Mouse (Mus musculus) midbrain, embryonic 14.5 days (tissue): ENCODE data around the gene Nxph2. TPM values are rescaled to one million over a fixed set of nuclear protein-coding genes. Genes with fewer than 3 reads are reported as not detected.
A peak's percentile ranks its signal among the peaks of the same experiment; 100 is the strongest.
"Not testable (repeated sequence)": the region's sequence is repeated elsewhere in the genome, so short reads cannot be mapped to it uniquely, and the experiment has no call there.

Experiments used
- ATAC-seq: fragments of 200-750 bp; cut with Nextera tagmentation; 2 replicates; pipeline ENCODE4 v1.8.0; 2017; ENCODE audit warnings: moderate number of reproducible peaks, moderate library complexity; ENCODE audit not compliant: low FRiP score, low TSS enrichment
- DNase-seq: peaks from one replicate; pipeline ENCODE4 v3.0.0-alpha.2; 2015
- H3K27ac ChIP-seq: fragments of 300-500 bp; sonication (generic); replicated peaks from 2 replicates; pipeline ENCODE4 v1.5.1; 2014; ENCODE audit warnings: mild to moderate bottlenecking, low read depth, low read length, moderate library complexity
- H3K27me3 ChIP-seq: fragments of 300-500 bp; sonication (generic); 2 replicates; pipeline ENCODE4 v1.6.1; 2014; ENCODE audit warnings: low read length, control low read depth, mixed read lengths; ENCODE audit not compliant: control insufficient read depth, insufficient read depth
- H3K36me3 ChIP-seq: fragments of 300-500 bp; sonication (generic); 2 replicates; pipeline ENCODE4 v1.6.1; 2014; ENCODE audit warnings: low read length, control low read depth; ENCODE audit not compliant: control insufficient read depth, insufficient read depth
- H3K4me1 ChIP-seq: fragments of 300-500 bp; sonication (generic); 2 replicates; pipeline ENCODE4 v1.6.1; 2014; ENCODE audit warnings: mild to moderate bottlenecking, antibody characterized with exemption, low read length, control low read depth; ENCODE audit not compliant: control insufficient read depth, insufficient read depth
- H3K4me2 ChIP-seq: fragments of 300-500 bp; sonication (generic); 2 replicates; pipeline ENCODE4 v1.6.1; 2014; ENCODE audit warnings: mild to moderate bottlenecking, low read length, moderate library complexity
- H3K4me3 ChIP-seq: fragments of 300-500 bp; sonication (generic); replicated peaks from 2 replicates; pipeline ENCODE4 v1.5.1; 2014; ENCODE audit warnings: low read depth, low read length
- H3K9ac ChIP-seq: fragments of 300-500 bp; sonication (generic); replicated peaks from 2 replicates; pipeline ENCODE4 v1.6.1; 2014; ENCODE audit warnings: mild to moderate bottlenecking, low read length, moderate library complexity
- H3K9me3 ChIP-seq: fragments of 300-500 bp; sonication (generic); 2 replicates; pipeline ENCODE4 v1.6.1; 2016; ENCODE audit warnings: low read length, control low read depth, mixed read lengths; ENCODE audit not compliant: control insufficient read depth
- WGBS: fragments of 180-500 bp; shearing (Covaris S2); extraction: QIAGEN DNeasy Blood & Tissue Kit; methylation state at CpG from one replicate; pipeline ENCODE4 v1.1.7; 2014; 5-methylcytosine and 5-hydroxymethylcytosine counted together
- polyA plus RNA-seq: library from polyadenylated mRNA; unstranded; fragments of >200 nt; fragmentation: Nextera tagmentation; extraction: Ambion mirVana; gene quantifications from 2 replicates; pipeline ENCODE4 v1.2.1, GENCODE M21; 2014

Nxph2 gene
- 0.27 and 0.39 TPM in 2 replicates for polyA plus RNA-seq

DNA sequence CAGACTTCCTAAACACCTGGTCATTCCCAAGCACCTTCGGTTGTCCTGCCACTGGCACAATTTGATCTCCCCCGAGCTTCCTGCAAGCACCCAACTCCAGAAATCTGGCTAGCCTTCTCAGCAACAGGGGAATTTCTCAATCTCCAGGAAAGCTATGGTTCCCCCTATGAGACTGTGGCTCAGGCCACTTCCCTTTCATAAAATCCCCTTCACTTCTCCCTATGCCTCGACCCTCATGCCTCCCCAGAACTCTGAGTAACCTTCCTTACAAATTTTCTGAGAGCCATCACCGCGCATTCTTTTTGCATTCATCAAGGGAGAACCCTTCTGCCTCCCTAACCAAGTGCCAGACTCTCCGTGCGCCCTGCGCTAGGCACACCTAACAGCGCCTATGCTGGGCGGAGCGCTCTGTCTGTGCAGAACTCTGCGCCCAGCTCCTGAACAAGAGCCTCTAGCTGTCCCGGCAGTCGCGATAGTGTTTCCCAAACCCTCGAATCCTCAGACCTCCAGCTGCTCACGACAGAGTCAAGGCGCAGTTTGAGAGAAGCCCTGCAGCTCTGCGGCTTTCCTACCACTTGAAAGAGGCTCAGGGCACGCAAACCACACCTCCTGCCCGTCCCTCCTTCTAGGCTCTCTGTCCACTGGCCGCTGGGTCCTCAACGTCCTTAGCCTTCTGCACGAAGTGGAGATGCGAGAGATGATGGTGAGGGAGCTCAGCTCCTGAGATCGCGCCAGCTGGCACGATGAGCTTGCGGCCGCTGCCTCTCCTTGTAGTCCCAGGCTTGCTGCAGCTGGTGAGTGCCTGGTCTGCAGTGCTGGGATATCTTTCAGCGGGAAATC is at the start of gene Nxph2:
Nxph2 (plus strand) TSS at position 501 of the 840 bp plus-strand sequence.
- no peaks in the 10 kb centered on the region for H3K9me3 ChIP-seq
- H3K27me3 ChIP-seq = 0 out of 2 replicates have a peak, but pooled peaks cover 3% of the 10 kb centered on the region
- H3K4me3 ChIP-seq = peak within 1 kb of the TSS; percentile 39
- peak within 1 kb of the TSS; percentile 44 for H3K9ac ChIP-seq
- ATAC-seq (peak; percentile 69), DNase-seq (peak; percentile 58)
- WGBS = 3% methylated on average over 31 of the region's 31 CpGs
- H3K36me3 ChIP-seq = no peaks in the 10 kb centered on the region
- H3K27ac ChIP-seq = no peak within 1 kb of the TSS
- peak within 1 kb of the TSS; percentile 74 for H3K4me2 ChIP-seq
- no peaks in the 10 kb centered on the region for H3K4me1 ChIP-seq

DNA sequence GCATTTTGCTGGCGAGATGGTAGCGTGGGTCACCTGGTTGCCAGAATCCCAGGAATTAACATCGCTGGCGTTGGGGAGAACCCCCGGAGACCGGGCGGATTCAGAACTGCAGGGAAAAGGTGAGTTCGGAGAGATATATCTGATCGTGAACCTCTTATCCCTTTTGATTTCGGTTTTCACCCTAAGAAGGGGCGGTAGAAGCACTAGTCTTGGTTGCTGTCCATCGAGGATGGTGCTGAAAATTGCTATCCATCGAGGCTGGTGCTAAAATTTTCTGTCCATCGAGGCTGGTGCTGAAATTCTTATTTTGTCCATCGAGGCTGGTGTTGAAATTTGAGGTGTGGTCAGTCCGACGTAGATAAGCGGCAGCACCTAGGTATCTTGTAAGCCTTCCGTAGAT is 30.1 kb upstream of the Nxph2 start:
- WGBS = 60% methylated on average over 19 of the region's 19 CpGs
- not testable (repeated sequence) for H3K9me3 ChIP-seq, ATAC-seq, H3K36me3 ChIP-seq, H3K27me3 ChIP-seq, DNase-seq, H3K9ac ChIP-seq, H3K4me1 ChIP-seq, H3K27ac ChIP-seq, H3K4me3 ChIP-seq, H3K4me2 ChIP-seq

DNA sequence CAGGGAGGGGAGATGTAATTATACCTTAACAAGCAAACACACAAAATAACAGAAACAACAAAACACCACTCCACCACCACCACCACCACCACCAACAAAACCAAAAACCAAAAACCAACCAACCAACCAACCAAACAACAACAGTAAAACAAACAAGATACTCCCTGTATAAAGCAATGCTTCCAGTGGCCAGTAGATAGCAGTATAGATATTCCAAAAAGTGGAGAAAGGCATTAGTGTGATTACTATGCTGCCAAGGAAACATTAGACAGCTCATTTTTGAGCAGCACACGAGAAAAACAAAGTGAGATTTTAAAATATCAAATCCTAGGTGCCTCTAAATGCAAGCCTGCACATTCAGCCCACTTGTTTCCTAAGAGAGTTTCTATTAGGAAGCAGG is 6.2 kb upstream of the Nxph2 start:
- H3K9ac ChIP-seq = no peak overlapping the region
- no peak overlapping the region for H3K4me3 ChIP-seq
- no peaks in the 10 kb centered on the region for H3K36me3 ChIP-seq
- peak; percentile 52 for DNase-seq
- no peak overlapping the region for H3K4me2 ChIP-seq
- H3K27ac ChIP-seq = no peak overlapping the region
- no peaks in the 10 kb centered on the region for H3K9me3 ChIP-seq
- WGBS = 15% methylated on average over 1 of the region's 1 CpGs
- H3K4me1 ChIP-seq = no peaks in the 10 kb centered on the region
- ATAC-seq = no peak
- 0 out of 2 replicates have a peak, but pooled peaks cover 3% of the 10 kb centered on the region for H3K27me3 ChIP-seq

Other genes starting within 250 kb of the Nxph2 start
- 1.9 and 3.9 TPM in 2 replicates for gene Mastl, start 165.2 kb upstream of the Nxph2 start, polyA plus RNA-seq
- gene Yme1l1, start 164.9 kb upstream of the Nxph2 start, polyA plus RNA-seq = 71.3 and 79.9 TPM in 2 replicates
- not detected in 2 replicates for gene 4931423N10Rik, start 113.8 kb upstream of the Nxph2 start, polyA plus RNA-seq